ENCODE assay signal across 8 mouse cellular contexts in genomic region chr7:27933050-27933799, GRCm38 (mm10). TPM values are rescaled to one million over a fixed set of nuclear protein-coding genes. Genes with fewer than 3 reads are reported as not detected.
DNase-seq lines count a peak whose midpoint lies in the region; ATAC-seq lines count a peak whose summit lies in the region.
"Had no signal": no experiment of that assay in that cellular context is flagged by ENCODE, and none has a peak within 500 bp of the region (broad histone marks: within the 10 kb centered on the region; RNA-seq: fewer than 3 reads in every experiment).

No protein-coding gene starts in this region.

- H3K27ac ChIP-seq in limb, embryonic 15.5 days: no peak overlapping the region
- no peak overlapping the region for H3K27ac ChIP-seq in neural tube, embryonic 14.5 days (ENCODE audit: low read depth, low read length)

- WGBS in limb, embryonic 15.5 days: 20% methylated on average over 7 of the region's 7 CpGs
- WGBS in neural tube, embryonic 14.5 days: 30% methylated on average over 7 of the region's 7 CpGs

- no peak for ATAC-seq in limb, embryonic 15.5 days (ENCODE audit: insufficient number of reproducible peaks, low FRiP score, low TSS enrichment, low read depth)
- no peak for ATAC-seq in neural tube, embryonic 14.5 days (ENCODE audit: low read depth)

- 0 out of 2 replicates have a peak overlapping the region, but pooled peaks have one; percentile 11 for H3K9ac ChIP-seq in limb, embryonic 15.5 days
- H3K9ac ChIP-seq in neural tube, embryonic 14.5 days (replicated peaks; ENCODE audit: low read depth, low read length): no peak overlapping the region

- no peaks in the 10 kb centered on the region for H3K4me1 ChIP-seq in limb, embryonic 15.5 days
- H3K4me1 ChIP-seq in neural tube, embryonic 14.5 days (ENCODE audit: control insufficient read depth, insufficient read depth, low read length): peaks cover 5% of the 10 kb centered on the region

- DNase-seq in spleen, adult 18-20 months: peak; percentile 19 to 28
- DNase-seq in spleen, postnatal 4 days (ENCODE audit: low spot score in 2 of 2): no peak
- DNase-seq in fibroblast of lung, adult 2 months (ENCODE audit: low read depth): peak; percentile 11
- DNase-seq in gastrocnemius, postnatal 10 days: no peak
- no peak for DNase-seq in layer of hippocampus, adult 18-20 months (ENCODE audit: low spot score in 2 of 2)

- no peaks in the 10 kb centered on the region for H3K27me3 ChIP-seq in limb, embryonic 15.5 days
- H3K27me3 ChIP-seq in neural tube, embryonic 14.5 days (ENCODE audit: control insufficient read depth, insufficient read depth, low read length): no peaks in the 10 kb centered on the region

- H3K4me2 ChIP-seq in limb, embryonic 15.5 days: peak overlapping the region; percentile 31
- H3K4me2 ChIP-seq in neural tube, embryonic 14.5 days (ENCODE audit: low read depth, low read length): peak overlapping the region; percentile 22; the same call in 1 of the 2 replicates

- H3K9me3 ChIP-seq in limb, embryonic 15.5 days: no peaks in the 10 kb centered on the region
- H3K9me3 ChIP-seq in neural tube, embryonic 14.5 days (ENCODE audit: control insufficient read depth, low read length): no peaks in the 10 kb centered on the region

- H3K36me3 ChIP-seq in limb, embryonic 15.5 days: no peaks in the 10 kb centered on the region
- no peaks in the 10 kb centered on the region for H3K36me3 ChIP-seq in neural tube, embryonic 14.5 days (ENCODE audit: control insufficient read depth, insufficient read depth, low read length)

- peak overlapping the region; percentile 19; the same call in 1 of the 2 replicates for H3K4me3 ChIP-seq in limb, embryonic 15.5 days
- no peak overlapping the region for H3K4me3 ChIP-seq in neural tube, embryonic 14.5 days (ENCODE audit: low read depth, low read length)
- H3K4me3 ChIP-seq: erythroblast, embryonic 14.5 days had no signal

RNA-seq across cellular contexts. Expression of gene Zfp974, which starts 4.0 kb away (rescaled TPM):
- polyA plus RNA-seq in limb, embryonic 15.5 days (2015; fragmentation: Nextera tagmentation; extraction: Ambion mirVana): 8.1 and 9.2 TPM in 2 replicates
- 17.3 and 19.1 TPM in 2 replicates for polyA plus RNA-seq in neural tube, embryonic 14.5 days (2014; fragmentation: Nextera tagmentation; extraction: Ambion mirVana)
- total RNA-seq in gastrocnemius, postnatal 10 days (2021): 1 to 10 TPM; 5.5 to 6.3 TPM
- total RNA-seq in layer of hippocampus, adult 18-20 months (2021): 10 to 100 TPM; 14.8 to 16.7 TPM
- polyA plus RNA-seq: erythroblast, embryonic 14.5 days had no signal

RNA-seq across cellular contexts. Expression of gene Zfp780b, which starts 45.7 kb away (rescaled TPM):
- polyA plus RNA-seq in limb, embryonic 15.5 days (2015; fragmentation: Nextera tagmentation; extraction: Ambion mirVana): 17.7 and 19.2 TPM in 2 replicates
- polyA plus RNA-seq in neural tube, embryonic 14.5 days (2014; fragmentation: Nextera tagmentation; extraction: Ambion mirVana): 34.7 and 35.2 TPM in 2 replicates
- total RNA-seq in gastrocnemius, postnatal 10 days (2021): 1 to 10 TPM; 7.1 to 7.9 TPM
- total RNA-seq in layer of hippocampus, adult 18-20 months (2021): 10 to 100 TPM; 20.1 to 20.3 TPM
- polyA plus RNA-seq: erythroblast, embryonic 14.5 days had no signal

Comparison
In these comparisons a context has a peak if more than half of its experiments do, and no peak if none do; other contexts are left out.
1. DNase-seq: peak in spleen, adult 18-20 months (2 of 2) and fibroblast of lung, adult 2 months (single experiment); none in spleen, postnatal 4 days (0 of 2), gastrocnemius, postnatal 10 days (single experiment) and layer of hippocampus, adult 18-20 months (0 of 2).